Mouse (Mus musculus): ENCODE results near the gene Ociad1. TPM values are rescaled to one million over a fixed set of nuclear protein-coding genes. Genes with fewer than 3 reads are reported as not detected.

Ociad1 gene
- polyA plus RNA-seq, 1 experiment from 2014 or later: 374 TPM

DNA sequence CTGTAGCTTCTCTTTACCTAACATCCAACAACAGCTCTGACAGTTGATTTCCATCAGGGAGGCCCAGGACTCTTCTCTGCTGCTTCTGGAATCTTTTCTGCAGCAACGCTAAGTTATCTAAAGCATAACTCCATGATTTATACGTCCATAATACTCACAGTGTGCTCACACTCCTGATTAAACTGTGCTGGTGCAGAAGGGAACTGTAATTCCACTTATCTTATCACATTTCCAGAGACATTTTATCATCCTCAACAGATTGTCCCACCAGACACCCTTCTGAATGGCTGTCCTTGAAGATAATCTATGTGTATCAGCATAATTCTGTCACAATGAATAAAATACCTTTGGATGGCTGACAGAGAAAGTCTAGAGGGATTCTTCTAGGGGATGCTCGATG is 61.4 kb downstream of the Ociad1 start:
- Histone ChIP-seq H3K4me2 (ENCODE audit: low read length) (no peak overlapping the region), H3K9ac (ENCODE audit: low read depth, low read length) (no peak overlapping the region), H3K36me3 (ENCODE audit: control insufficient read depth, insufficient read depth, low read length) (no peaks in the 10 kb centered on the region), H3K4me1 (ENCODE audit: control insufficient read depth, insufficient read depth, low read length) (peaks cover 3% of the 10 kb centered on the region; the same call in 1 of the 2 replicates), H3K4me3 (ENCODE audit: low read depth, low read length) (no peak overlapping the region), H3K9me3 (replicated peaks; ENCODE audit: control insufficient read depth, low read length, poor library complexity, severe bottlenecking) (no peaks in the 10 kb centered on the region), H3K27ac (ENCODE audit: low read length) (no peak overlapping the region), H3K27me3 (ENCODE audit: control insufficient read depth, insufficient read depth, low read depth, low read length) (no peaks in the 10 kb centered on the region)
- no peak for ATAC-seq
- WGBS: 42% methylated on average over 3 of the region's 3 CpGs

DNA sequence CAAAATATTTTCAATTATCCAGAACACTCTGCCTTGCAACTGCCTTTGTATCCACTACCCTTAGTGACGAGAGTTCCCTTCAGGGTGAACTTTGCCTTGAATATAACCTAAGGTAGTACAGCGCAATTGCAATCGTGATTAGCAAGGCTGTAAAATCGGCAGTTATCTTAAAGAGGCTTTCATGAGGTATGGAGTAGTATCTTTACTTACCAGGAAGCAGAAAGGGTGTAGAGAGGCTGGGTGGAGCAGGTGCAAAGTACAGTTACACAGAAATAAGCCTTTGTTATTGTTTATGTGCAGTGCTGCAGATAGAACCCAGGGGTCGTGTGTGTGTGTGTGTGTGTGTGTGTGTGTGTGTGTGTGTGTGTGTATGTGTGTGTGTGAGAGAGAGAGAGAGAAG is 62.8 kb downstream of the Ociad1 start:
- no peak overlapping the region for H3K4me2 ChIP-seq (ENCODE audit: low read length)
- no peaks in the 10 kb centered on the region for H3K27me3 ChIP-seq (ENCODE audit: control insufficient read depth, insufficient read depth, low read depth, low read length)
- no peak overlapping the region for H3K4me3 ChIP-seq (ENCODE audit: low read depth, low read length)
- WGBS: 74% methylated on average over 5 of the region's 5 CpGs
- no peak overlapping the region for H3K27ac ChIP-seq (ENCODE audit: low read length)
- no peak for ATAC-seq
- H3K9me3 ChIP-seq (replicated peaks; ENCODE audit: control insufficient read depth, low read length, poor library complexity, severe bottlenecking): no peaks in the 10 kb centered on the region
- H3K9ac ChIP-seq (ENCODE audit: low read depth, low read length): no peak overlapping the region
- peaks cover 7% of the 10 kb centered on the region; the same call in 1 of the 2 replicates for H3K4me1 ChIP-seq (ENCODE audit: control insufficient read depth, insufficient read depth, low read length)
- no peaks in the 10 kb centered on the region for H3K36me3 ChIP-seq (ENCODE audit: control insufficient read depth, insufficient read depth, low read length)

DNA sequence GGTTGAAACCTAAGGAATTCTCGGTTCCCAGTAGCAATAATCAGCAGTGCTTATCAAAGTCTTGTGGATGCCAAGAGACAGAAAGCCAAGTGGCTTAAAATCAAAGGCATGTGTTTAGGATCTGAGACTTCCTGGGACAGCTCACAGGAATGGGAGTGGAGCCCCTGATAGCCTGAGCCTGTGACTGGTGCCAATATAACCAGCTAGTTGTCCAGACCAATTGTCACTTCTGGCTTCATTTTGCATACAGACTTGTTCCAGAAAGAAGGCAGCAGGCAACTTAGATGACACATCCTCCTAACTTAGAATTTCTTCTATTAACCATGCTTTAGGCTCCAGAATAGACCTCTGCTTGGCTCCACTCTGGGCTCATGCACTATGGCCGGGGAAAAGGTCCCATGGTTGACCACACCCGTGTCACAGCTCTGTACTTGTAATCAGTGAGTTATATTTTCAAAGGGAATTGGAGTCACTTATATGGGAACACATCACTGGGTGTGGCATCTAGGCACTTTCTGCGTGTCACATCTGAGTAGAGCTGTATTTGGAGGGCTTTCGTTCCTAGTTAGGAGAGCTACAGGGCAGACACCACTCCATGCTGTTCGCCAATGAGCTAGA is 66.7 kb downstream of the Ociad1 start:
- no peak overlapping the region for H3K9ac ChIP-seq (ENCODE audit: low read depth, low read length)
- peaks cover 10% of the 10 kb centered on the region; the same call in 1 of the 2 replicates for H3K4me1 ChIP-seq (ENCODE audit: control insufficient read depth, insufficient read depth, low read length)
- 87% methylated on average over 6 of the region's 6 CpGs for WGBS
- no peak for ATAC-seq
- H3K36me3 ChIP-seq (ENCODE audit: control insufficient read depth, insufficient read depth, low read length): no peaks in the 10 kb centered on the region
- no peak overlapping the region for H3K27ac ChIP-seq (ENCODE audit: low read length)
- H3K27me3 ChIP-seq (ENCODE audit: control insufficient read depth, insufficient read depth, low read depth, low read length): no peaks in the 10 kb centered on the region
- no peak overlapping the region for H3K4me3 ChIP-seq (ENCODE audit: low read depth, low read length)
- peak overlapping the region; percentile 48; the same call in 1 of the 2 replicates for H3K4me2 ChIP-seq (ENCODE audit: low read length)
- H3K9me3 ChIP-seq (replicated peaks; ENCODE audit: control insufficient read depth, low read length, poor library complexity, severe bottlenecking): no peaks in the 10 kb centered on the region

DNA sequence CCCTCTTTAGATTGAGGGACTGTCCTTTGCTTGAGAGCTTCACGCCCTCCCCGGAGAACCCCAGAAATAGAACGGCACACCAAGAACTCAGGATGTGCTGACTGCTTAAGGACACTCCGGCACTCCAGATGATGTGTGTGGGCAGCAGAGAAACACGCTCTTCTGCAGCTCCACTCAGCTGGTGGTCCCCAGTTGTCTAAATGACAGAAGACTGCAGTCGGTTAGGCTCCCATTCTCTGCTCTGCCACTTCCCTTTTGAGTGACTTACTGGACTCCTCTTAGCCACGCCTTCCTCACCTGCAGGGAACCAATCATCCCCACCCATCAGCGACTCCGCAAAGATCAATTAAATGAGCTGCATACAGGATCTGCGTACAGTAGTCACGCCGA is 67.2 kb downstream of the Ociad1 start:
- H3K4me3 ChIP-seq (ENCODE audit: low read depth, low read length): no peak overlapping the region
- H3K9me3 ChIP-seq (replicated peaks; ENCODE audit: control insufficient read depth, low read length, poor library complexity, severe bottlenecking): no peaks in the 10 kb centered on the region
- no peaks in the 10 kb centered on the region for H3K36me3 ChIP-seq (ENCODE audit: control insufficient read depth, insufficient read depth, low read length)
- 39% methylated on average over 12 of the region's 12 CpGs for WGBS
- H3K27ac ChIP-seq (ENCODE audit: low read length): no peak overlapping the region
- peaks cover 8% of the 10 kb centered on the region; the same call in 1 of the 2 replicates for H3K4me1 ChIP-seq (ENCODE audit: control insufficient read depth, insufficient read depth, low read length)
- H3K9ac ChIP-seq (ENCODE audit: low read depth, low read length): no peak overlapping the region
- peak overlapping the region; percentile 48 for H3K4me2 ChIP-seq (ENCODE audit: low read length)
- ATAC-seq: no peak
- no peaks in the 10 kb centered on the region for H3K27me3 ChIP-seq (ENCODE audit: control insufficient read depth, insufficient read depth, low read depth, low read length)

DNA sequence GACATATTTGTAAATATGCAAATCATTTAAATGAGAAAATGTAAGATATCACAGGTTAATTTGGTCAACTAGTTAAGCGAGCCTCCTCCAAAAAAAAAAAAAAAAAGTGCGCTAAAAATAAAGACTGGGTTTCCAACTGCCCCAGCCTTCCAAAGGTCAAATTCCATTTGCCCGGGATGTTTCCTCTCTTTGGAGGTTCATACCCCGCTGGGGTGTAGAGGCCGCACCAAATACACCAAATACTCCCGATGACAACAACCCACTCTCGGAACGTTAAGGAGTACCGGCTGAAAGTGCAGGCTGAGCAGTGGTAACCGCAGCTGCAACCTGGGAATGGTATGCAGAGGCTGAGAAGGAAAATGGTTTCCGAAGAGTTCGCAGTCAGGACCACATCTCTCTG is 67.7 kb downstream of the Ociad1 start:
- 32% methylated on average over 12 of the region's 12 CpGs for WGBS

DNA sequence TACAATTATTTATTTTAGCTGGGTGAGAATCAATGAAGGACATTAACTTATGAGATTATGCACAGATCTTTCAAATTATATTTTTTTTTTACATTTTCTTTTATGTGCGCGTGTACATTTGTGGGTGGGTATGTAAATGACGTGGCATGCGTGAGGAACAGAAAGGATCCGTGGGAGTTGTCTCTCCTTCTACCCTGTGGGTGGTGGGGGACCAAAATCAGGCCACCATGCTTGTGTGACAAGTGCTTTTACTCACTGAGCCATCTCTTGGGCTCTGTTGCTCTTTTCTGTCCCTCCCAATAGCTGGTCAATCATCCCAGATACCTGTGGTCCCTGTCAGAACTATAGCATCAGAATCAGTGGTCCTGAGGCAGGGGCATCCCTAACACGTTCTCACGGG is 69.8 kb downstream of the Ociad1 start:
- H3K4me3 ChIP-seq (ENCODE audit: low read depth, low read length): no peak overlapping the region
- 85% methylated on average over 7 of the region's 7 CpGs for WGBS
- no peaks in the 10 kb centered on the region for H3K27me3 ChIP-seq (ENCODE audit: control insufficient read depth, insufficient read depth, low read depth, low read length)
- H3K9ac ChIP-seq (ENCODE audit: low read depth, low read length): no peak overlapping the region
- no peak overlapping the region for H3K27ac ChIP-seq (ENCODE audit: low read length)
- no peak for ATAC-seq
- H3K9me3 ChIP-seq (replicated peaks; ENCODE audit: control insufficient read depth, low read length, poor library complexity, severe bottlenecking): no peaks in the 10 kb centered on the region
- H3K4me1 ChIP-seq (ENCODE audit: control insufficient read depth, insufficient read depth, low read length): peaks cover 7% of the 10 kb centered on the region; the same call in 1 of the 2 replicates
- no peaks in the 10 kb centered on the region for H3K36me3 ChIP-seq (ENCODE audit: control insufficient read depth, insufficient read depth, low read length)
- no peak overlapping the region for H3K4me2 ChIP-seq (ENCODE audit: low read length)

More for the DNA sequence above, 67.7 kb downstream of the Ociad1 start:
- Histone ChIP-seq H3K4me3 (ENCODE audit: low read depth, low read length) (no peak overlapping the region), H3K4me1 (ENCODE audit: control insufficient read depth, insufficient read depth, low read length) (peaks cover 7% of the 10 kb centered on the region; the same call in 1 of the 2 replicates), H3K27ac (ENCODE audit: low read length) (no peak overlapping the region), H3K36me3 (ENCODE audit: control insufficient read depth, insufficient read depth, low read length) (no peaks in the 10 kb centered on the region), H3K9ac (ENCODE audit: low read depth, low read length) (no peak overlapping the region), H3K4me2 (ENCODE audit: low read length) (peak overlapping the region; percentile 48; the same call in 1 of the 2 replicates), H3K27me3 (ENCODE audit: control insufficient read depth, insufficient read depth, low read depth, low read length) (no peaks in the 10 kb centered on the region), H3K9me3 (replicated peaks; ENCODE audit: control insufficient read depth, low read length, poor library complexity, severe bottlenecking) (no peaks in the 10 kb centered on the region)
- no peak for ATAC-seq

DNA sequence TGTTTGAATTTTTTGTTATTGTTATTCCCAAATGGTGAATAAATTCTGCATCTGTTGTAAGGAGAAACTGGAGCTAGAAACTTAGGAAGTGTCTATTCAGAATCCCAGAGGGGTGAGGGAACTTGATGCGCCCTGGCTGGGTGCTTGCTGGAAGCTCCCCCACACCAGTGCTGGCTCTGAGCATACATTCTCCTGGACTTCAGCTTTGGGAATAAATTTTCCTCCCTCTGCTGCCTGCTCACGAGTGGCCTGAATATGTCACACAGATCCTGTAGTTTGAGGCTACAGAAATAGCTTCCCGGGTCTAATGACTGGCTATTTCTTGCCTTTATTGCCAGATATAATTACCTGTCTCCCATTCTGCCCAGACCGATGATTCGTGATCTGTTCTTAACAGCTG is 70.2 kb downstream of the Ociad1 start:
- H3K4me3 ChIP-seq (ENCODE audit: low read depth, low read length): no peak overlapping the region
- 74% methylated on average over 5 of the region's 5 CpGs for WGBS
- peaks cover 7% of the 10 kb centered on the region; the same call in 1 of the 2 replicates for H3K4me1 ChIP-seq (ENCODE audit: control insufficient read depth, insufficient read depth, low read length)
- H3K9ac ChIP-seq (ENCODE audit: low read depth, low read length): no peak overlapping the region
- H3K9me3 ChIP-seq (replicated peaks; ENCODE audit: control insufficient read depth, low read length, poor library complexity, severe bottlenecking): no peaks in the 10 kb centered on the region
- no peak for ATAC-seq
- no peak overlapping the region for H3K27ac ChIP-seq (ENCODE audit: low read length)
- H3K27me3 ChIP-seq (ENCODE audit: control insufficient read depth, insufficient read depth, low read depth, low read length): no peaks in the 10 kb centered on the region
- H3K36me3 ChIP-seq (ENCODE audit: control insufficient read depth, insufficient read depth, low read length): no peaks in the 10 kb centered on the region
- no peak overlapping the region for H3K4me2 ChIP-seq (ENCODE audit: low read length)

Other genes starting within 250 kb of the Ociad1 start
- 40.0 and 47.5 TPM in 2 replicates for gene Fryl, start 36.2 kb upstream of the Ociad1 start, polyA plus RNA-seq (2015; fragmentation: Nextera tagmentation; extraction: Ambion mirVana)
- 28.3 and 34.5 TPM in 2 replicates for gene Ociad2, start 48.2 kb downstream of the Ociad1 start, polyA plus RNA-seq (2015; fragmentation: Nextera tagmentation; extraction: Ambion mirVana)
- 0.18 and 0.40 TPM in 2 replicates for gene Cwh43, start 113.3 kb downstream of the Ociad1 start, polyA plus RNA-seq (2015; fragmentation: Nextera tagmentation; extraction: Ambion mirVana)
- 51.5 and 56.3 TPM in 2 replicates for gene Dcun1d4, start 188.2 kb downstream of the Ociad1 start, polyA plus RNA-seq (2015; fragmentation: Nextera tagmentation; extraction: Ambion mirVana)